Mouse (Mus musculus): ENCODE data around the gene Nog. TPM values are rescaled to one million over a fixed set of nuclear protein-coding genes. Genes with fewer than 3 reads are reported as not detected.

Nog gene
- total and polyA plus RNA-seq, 3 experiments: not detected

DNA sequence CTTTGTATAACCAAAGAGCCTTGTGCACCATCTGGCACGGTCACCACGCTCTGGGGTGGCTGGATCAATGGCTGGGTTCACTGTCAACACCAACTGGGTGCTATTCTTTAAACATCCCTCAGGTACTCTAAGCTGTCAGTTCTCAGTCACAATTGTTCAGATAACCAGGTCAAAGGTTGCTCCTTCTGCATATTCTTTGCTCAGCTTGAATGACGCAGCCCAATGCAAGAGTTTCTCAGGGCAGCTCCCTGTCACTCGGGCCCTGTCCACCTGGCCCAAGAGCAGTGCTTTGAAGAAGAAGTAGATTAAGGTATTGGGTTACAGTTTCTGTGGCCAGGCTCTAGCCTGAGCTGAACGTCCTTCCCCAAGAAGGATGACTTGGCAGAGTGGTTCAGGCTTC lies 12.2 kb upstream of the Nog start:
- no peak for TF ChIP-seq TBP (IDR thresholded peaks at IDR 0.05; ENCODE audit: low read depth, low read length)
- no peak for TF ChIP-seq MAFK (IDR thresholded peaks at IDR 0.05; ENCODE audit: borderline replicate concordance, low read depth, low read length)
- no peak for TF ChIP-seq POLR2AphosphoS5 (IDR thresholded peaks at IDR 0.05; ENCODE audit: borderline replicate concordance, low read depth, low read length)
- TF ChIP-seq ETS1 (IDR thresholded peaks at IDR 0.05; ENCODE audit: low read depth, low read length): no peak
- TF ChIP-seq MYC (IDR thresholded peaks at IDR 0.05; ENCODE audit: low read depth, low read length): no peak
- no peak for TF ChIP-seq CHD1 (IDR thresholded peaks at IDR 0.05; ENCODE audit: low read depth, low read length)
- TF ChIP-seq USF1 (IDR thresholded peaks at IDR 0.05; ENCODE audit: low read depth, low read length): no peak
- no peak for TF ChIP-seq MYB (IDR thresholded peaks at IDR 0.05; ENCODE audit: low read depth, low read length)
- no peak for TF ChIP-seq ZKSCAN1 (IDR thresholded peaks at IDR 0.05; ENCODE audit: low read depth, low read length)
- TF ChIP-seq SIN3A (IDR thresholded peaks at IDR 0.05; ENCODE audit: low read length): no peak
- TF ChIP-seq ZMIZ1 (IDR thresholded peaks at IDR 0.05; ENCODE audit: low read depth, low read length): no peak
- no peak for TF ChIP-seq MXI1 (IDR thresholded peaks at IDR 0.05; ENCODE audit: low read depth, low read length)
- TF ChIP-seq ELF1 (IDR thresholded peaks at IDR 0.05; ENCODE audit: low read depth, low read length): no peak
- TF ChIP-seq POLR2AphosphoS2 (IDR thresholded peaks at IDR 0.05; ENCODE audit: low read length): no peak
- no peak for DNase-seq (ENCODE audit: low read depth, low spot score)
- Histone ChIP-seq H3K4me3 (ENCODE audit: control insufficient read depth in 1 of 2, insufficient read depth in 1 of 2, low read depth in 2 of 2, low read length in 2 of 2) (no peak overlapping the region), H3K27me3 (ENCODE audit: control insufficient read depth in 1 of 2, insufficient read depth in 2 of 2, low read length in 2 of 2) (no peaks in the 10 kb centered on the region), H3K27ac (ENCODE audit: control insufficient read depth, low read depth, low read length) (no peak overlapping the region), H3K9ac (ENCODE audit: control insufficient read depth, low read depth, low read length, poor library complexity, severe bottlenecking) (no peak overlapping the region), H3K79me2 (ENCODE audit: control insufficient read depth, insufficient read depth, low read length, poor library complexity) (no peaks in the 10 kb centered on the region), H3K4me1 (ENCODE audit: control insufficient read depth in 1 of 2, insufficient read depth in 2 of 2, low read length in 2 of 2) (no peaks in the 10 kb centered on the region), H3K9me3 (replicated peaks; ENCODE audit: insufficient read depth, low read length) (no peaks in the 10 kb centered on the region), H3K36me3 (ENCODE audit: control insufficient read depth in 1 of 2, insufficient read depth in 2 of 2, low read length in 2 of 2) (no peaks in the 10 kb centered on the region)

DNA sequence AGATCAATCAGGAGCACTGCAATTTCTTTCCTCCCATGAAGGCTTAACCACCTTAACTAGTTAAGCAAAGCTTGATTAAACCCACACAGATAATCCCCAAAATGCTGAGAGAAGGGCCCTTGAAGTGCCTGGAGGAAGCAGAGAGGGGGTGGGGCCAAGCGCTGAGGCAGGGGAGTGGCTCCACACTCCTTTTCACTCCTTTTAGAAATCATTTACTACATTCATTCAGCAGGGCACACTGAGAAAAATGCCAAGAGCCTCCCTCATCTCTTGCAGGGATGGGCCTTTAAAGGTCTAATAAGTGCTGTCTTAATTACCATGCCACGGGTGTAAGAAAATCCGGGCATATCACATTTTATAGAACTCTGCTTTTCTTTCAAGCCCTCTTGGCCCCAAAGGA lies 10.2 kb upstream of the Nog start:
- DNase-seq (ENCODE audit: low read depth, low spot score): no peak
- TF ChIP-seq POLR2AphosphoS5 (IDR thresholded peaks at IDR 0.05; ENCODE audit: borderline replicate concordance, low read depth, low read length) (no peak), ELF1 (IDR thresholded peaks at IDR 0.05; ENCODE audit: low read depth, low read length) (no peak), MEF2A (IDR thresholded peaks at IDR 0.05; ENCODE audit: extremely low read depth, insufficient replicate concordance, low read depth, low read length, poor library complexity, severe bottlenecking) (no peak), NELFE (IDR thresholded peaks at IDR 0.05; ENCODE audit: low read depth, low read length) (no peak), GABPA (IDR thresholded peaks at IDR 0.05; ENCODE audit: low read depth, low read length) (no peak), KAT2A (conservative IDR thresholded peaks at IDR 0.05; ENCODE audit: low read depth, low read length) (no peak), ZNF384 (IDR thresholded peaks at IDR 0.05; ENCODE audit: low read depth, low read length) (no peak), MAZ (IDR thresholded peaks at IDR 0.05; ENCODE audit: low read depth, low read length) (no peak), POLR2A (IDR thresholded peaks at IDR 0.05; ENCODE audit: control insufficient read depth in 1 of 2, insufficient read depth in 1 of 2, low read depth in 1 of 2, low read length in 2 of 2, poor library complexity in 1 of 2) (no peak), ZMIZ1 (IDR thresholded peaks at IDR 0.05; ENCODE audit: low read depth, low read length) (no peak), ZKSCAN1 (IDR thresholded peaks at IDR 0.05; ENCODE audit: low read depth, low read length) (no peak), MAX (IDR thresholded peaks at IDR 0.05; ENCODE audit: low read length) (no peak), HCFC1 (IDR thresholded peaks at IDR 0.05; ENCODE audit: low read depth, low read length) (no peak), UBTF (IDR thresholded peaks at IDR 0.05; ENCODE audit: borderline replicate concordance, insufficient read depth, low read depth, low read length) (no peak), CTCF (IDR thresholded peaks at IDR 0.05 in 2 of 3, conservative IDR thresholded peaks at IDR 0.05 in 1 of 3; ENCODE audit: control insufficient read depth in 1 of 3, insufficient read depth in 1 of 3, low read depth in 2 of 3, low read length in 3 of 3, poor library complexity in 1 of 3, severe bottlenecking in 1 of 3) (no peak), MYC (IDR thresholded peaks at IDR 0.05; ENCODE audit: low read depth, low read length) (no peak), E2F4 (IDR thresholded peaks at IDR 0.05; ENCODE audit: borderline replicate concordance, low read depth, low read length) (no peak), ZC3H11A (IDR thresholded peaks at IDR 0.05; ENCODE audit: low read depth, low read length) (no peak)
- Histone ChIP-seq H3K27me3 (ENCODE audit: control insufficient read depth in 1 of 2, insufficient read depth in 2 of 2, low read length in 2 of 2) (no peaks in the 10 kb centered on the region), H3K36me3 (ENCODE audit: control insufficient read depth in 1 of 2, insufficient read depth in 2 of 2, low read length in 2 of 2) (no peaks in the 10 kb centered on the region), H3K27ac (ENCODE audit: control insufficient read depth, low read depth, low read length) (no peak overlapping the region), H3K4me3 (ENCODE audit: control insufficient read depth in 1 of 2, insufficient read depth in 1 of 2, low read depth in 2 of 2, low read length in 2 of 2) (no peak overlapping the region), H3K9me3 (replicated peaks; ENCODE audit: insufficient read depth, low read length) (no peaks in the 10 kb centered on the region), H3K9ac (ENCODE audit: control insufficient read depth, low read depth, low read length, poor library complexity, severe bottlenecking) (no peak overlapping the region), H3K4me1 (ENCODE audit: control insufficient read depth in 1 of 2, insufficient read depth in 2 of 2, low read length in 2 of 2) (no peaks in the 10 kb centered on the region), H3K79me2 (ENCODE audit: control insufficient read depth, insufficient read depth, low read length, poor library complexity) (no peaks in the 10 kb centered on the region)

Measured in MEL (cell line).